Mouse (Mus musculus): ENCODE results near the gene Pcsk4. TPM values are rescaled to one million over a fixed set of nuclear protein-coding genes. Genes with fewer than 3 reads are reported as not detected.

Gene Pcsk4
- polyA plus RNA-seq, 1 experiment from 2014 or later: 1.8 TPM

DNA sequence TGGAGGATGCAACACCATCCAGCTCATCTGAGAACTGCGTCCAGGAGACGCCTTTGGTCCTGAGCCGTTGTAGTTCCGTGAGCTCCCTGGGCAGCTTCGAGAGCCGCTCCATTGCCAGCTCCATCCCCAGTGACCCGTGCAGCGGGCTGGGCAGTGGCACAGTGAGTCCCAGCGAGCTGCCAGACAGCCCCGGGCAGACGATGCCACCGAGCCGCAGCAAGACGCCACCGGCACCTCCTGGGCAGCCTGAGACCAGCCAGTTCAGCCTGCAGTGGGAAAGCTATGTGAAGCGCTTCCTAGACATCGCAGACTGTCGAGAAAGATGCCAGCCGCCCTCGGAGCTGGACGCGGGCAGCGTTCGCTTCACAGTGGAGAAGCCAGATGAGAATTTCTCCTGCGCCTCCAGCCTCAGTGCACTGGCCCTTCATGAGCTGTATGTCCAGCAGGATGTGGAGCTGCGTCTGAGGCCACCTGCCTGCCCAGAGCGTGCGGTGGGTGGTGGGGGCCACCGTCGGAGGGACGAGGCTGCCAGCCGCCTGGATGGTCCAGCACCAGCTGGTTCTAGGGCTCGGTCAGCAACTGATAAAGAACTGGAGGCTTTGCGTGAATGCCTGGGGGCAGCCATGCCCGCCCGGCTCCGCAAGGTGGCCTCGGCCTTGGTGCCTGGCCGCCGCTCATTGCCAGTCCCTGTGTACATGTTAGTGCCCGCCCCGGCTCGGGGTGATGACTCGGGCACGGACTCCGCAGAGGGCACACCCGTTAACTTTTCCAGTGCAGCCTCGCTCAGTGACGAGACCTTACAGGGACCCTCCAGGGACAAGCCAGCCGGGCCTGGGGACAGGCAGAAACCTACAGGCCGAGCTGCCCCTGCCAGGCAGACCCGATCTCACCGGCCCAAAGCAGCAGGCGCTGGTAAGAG, 16.5 kb downstream of the Pcsk4 start:
- Histone ChIP-seq H3K4me3 (ENCODE audit: low read depth, low read length) (no peak overlapping the region), H3K9me3 (ENCODE audit: control insufficient read depth, low read length) (no peaks in the 10 kb centered on the region), H3K27ac (ENCODE audit: low read depth, low read length) (no peak overlapping the region), H3K4me1 (ENCODE audit: control insufficient read depth, insufficient read depth, low read length) (peaks cover 4% of the 10 kb centered on the region; the same call in 1 of the 2 replicates), H3K9ac (ENCODE audit: low read length) (no peak overlapping the region), H3K36me3 (ENCODE audit: control insufficient read depth, insufficient read depth, low read length) (peaks cover 20% of the 10 kb centered on the region), H3K4me2 (no peak overlapping the region), H3K27me3 (ENCODE audit: control insufficient read depth, insufficient read depth, low read length) (peaks cover 5% of the 10 kb centered on the region)
- 73% methylated on average over 54 of the region's 54 CpGs for WGBS
- ATAC-seq (ENCODE audit: low FRiP score) (no peak), DNase-seq (ENCODE audit: low spot score, missing footprints) (peak; percentile 85)

DNA sequence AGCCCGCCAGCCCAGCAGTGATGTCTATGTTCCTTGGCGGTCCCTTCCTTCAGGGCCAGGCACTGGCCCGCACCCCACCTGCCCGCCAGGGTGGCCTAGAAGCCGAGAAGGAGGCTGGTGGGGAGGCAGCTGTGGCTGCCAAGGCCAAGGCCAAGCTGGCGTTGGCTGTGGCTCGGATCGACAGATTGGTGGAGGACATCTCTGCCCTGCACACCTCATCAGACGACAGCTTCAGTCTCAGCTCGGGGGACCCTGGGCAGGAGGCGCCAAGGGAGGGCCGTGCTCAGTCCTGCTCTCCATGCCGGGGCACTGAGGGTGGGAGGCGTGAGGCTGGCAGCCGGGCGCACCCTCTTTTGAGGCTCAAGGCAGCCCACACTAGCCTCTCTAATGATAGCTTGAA, 17.7 kb downstream of the Pcsk4 start:
- WGBS: 95% methylated on average over 16 of the region's 16 CpGs
- no peak overlapping the region for H3K27ac ChIP-seq (ENCODE audit: low read depth, low read length)
- H3K36me3 ChIP-seq (ENCODE audit: control insufficient read depth, insufficient read depth, low read length): peaks cover 31% of the 10 kb centered on the region
- peak; percentile 76 for DNase-seq (ENCODE audit: low spot score, missing footprints)
- peaks cover 4% of the 10 kb centered on the region; the same call in 1 of the 2 replicates for H3K4me1 ChIP-seq (ENCODE audit: control insufficient read depth, insufficient read depth, low read length)
- H3K4me3 ChIP-seq (ENCODE audit: low read depth, low read length): no peak overlapping the region
- H3K27me3 ChIP-seq (ENCODE audit: control insufficient read depth, insufficient read depth, low read length): peaks cover 5% of the 10 kb centered on the region
- H3K4me2 ChIP-seq: no peak overlapping the region
- no peaks in the 10 kb centered on the region for H3K9me3 ChIP-seq (ENCODE audit: control insufficient read depth, low read length)
- H3K9ac ChIP-seq (ENCODE audit: low read length): no peak overlapping the region
- no peak for ATAC-seq (ENCODE audit: low FRiP score)

DNA sequence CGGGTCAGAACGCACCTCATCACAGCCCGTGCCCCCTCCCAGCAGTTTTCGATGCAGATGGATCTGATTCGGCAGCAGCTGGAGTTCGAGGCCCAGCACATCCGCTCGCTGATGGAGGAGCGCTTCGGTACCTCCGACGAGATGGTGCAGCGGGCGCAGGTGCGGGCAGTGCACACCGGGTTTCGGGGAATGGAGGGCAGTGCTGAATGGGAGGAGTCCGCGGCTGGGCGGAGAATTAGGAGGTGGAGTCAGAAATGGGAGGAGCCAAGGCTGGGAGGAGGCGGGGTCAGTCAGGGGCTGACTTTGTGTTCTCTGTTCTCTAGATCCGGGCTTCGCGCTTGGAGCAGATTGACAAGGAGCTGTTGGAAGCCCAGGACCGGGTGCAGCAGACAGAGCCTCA, 24.4 kb downstream of the Pcsk4 start:
- Histone ChIP-seq H3K36me3 (ENCODE audit: control insufficient read depth, insufficient read depth, low read length) (peaks cover 31% of the 10 kb centered on the region), H3K9me3 (ENCODE audit: control insufficient read depth, low read length) (no peaks in the 10 kb centered on the region), H3K27me3 (ENCODE audit: control insufficient read depth, insufficient read depth, low read length) (no peaks in the 10 kb centered on the region; the same call in 1 of the 2 replicates), H3K4me1 (ENCODE audit: control insufficient read depth, insufficient read depth, low read length) (peaks cover 32% of the 10 kb centered on the region), H3K4me3 (ENCODE audit: low read depth, low read length) (no peak overlapping the region; the same call in 1 of the 2 replicates), H3K4me2 (no peak overlapping the region), H3K9ac (ENCODE audit: low read length) (no peak overlapping the region), H3K27ac (ENCODE audit: low read depth, low read length) (no peak overlapping the region)
- WGBS: 26% methylated on average over 25 of the region's 25 CpGs
- ATAC-seq (ENCODE audit: low FRiP score) (no peak), DNase-seq (ENCODE audit: low spot score, missing footprints) (peak; percentile 88)

DNA sequence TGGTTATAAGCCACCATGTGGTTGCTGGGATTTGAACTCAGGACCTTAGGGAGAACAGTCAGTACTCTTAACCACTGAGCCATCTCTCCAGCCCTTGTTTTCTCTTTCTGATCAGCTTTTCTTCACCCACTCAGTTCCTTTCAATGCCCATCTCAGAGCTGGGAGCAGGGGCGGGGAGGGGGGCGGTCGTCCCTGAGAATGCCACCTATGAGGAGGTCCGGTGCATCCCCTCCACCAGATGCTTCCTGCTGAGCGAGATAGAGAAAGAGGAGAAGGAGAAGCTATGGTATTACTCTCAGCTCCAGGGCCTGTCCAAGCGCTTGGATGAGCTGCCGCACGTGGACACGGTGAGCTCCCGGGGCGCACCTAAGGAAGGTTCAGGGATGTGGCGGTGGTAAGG, 24.8 kb downstream of the Pcsk4 start:
- H3K27me3 ChIP-seq (ENCODE audit: control insufficient read depth, insufficient read depth, low read length): no peaks in the 10 kb centered on the region; the same call in 1 of the 2 replicates
- H3K36me3 ChIP-seq (ENCODE audit: control insufficient read depth, insufficient read depth, low read length): peaks cover 31% of the 10 kb centered on the region
- no peak overlapping the region for H3K27ac ChIP-seq (ENCODE audit: low read depth, low read length)
- DNase-seq (ENCODE audit: low spot score, missing footprints) (peak; percentile 76), ATAC-seq (ENCODE audit: low FRiP score) (no peak)
- no peak overlapping the region for H3K4me2 ChIP-seq
- no peaks in the 10 kb centered on the region for H3K9me3 ChIP-seq (ENCODE audit: control insufficient read depth, low read length)
- no peak overlapping the region for H3K9ac ChIP-seq (ENCODE audit: low read length)
- H3K4me3 ChIP-seq (ENCODE audit: low read depth, low read length): no peak overlapping the region
- peaks cover 35% of the 10 kb centered on the region for H3K4me1 ChIP-seq (ENCODE audit: control insufficient read depth, insufficient read depth, low read length)
- 37% methylated on average over 12 of the region's 12 CpGs for WGBS

DNA sequence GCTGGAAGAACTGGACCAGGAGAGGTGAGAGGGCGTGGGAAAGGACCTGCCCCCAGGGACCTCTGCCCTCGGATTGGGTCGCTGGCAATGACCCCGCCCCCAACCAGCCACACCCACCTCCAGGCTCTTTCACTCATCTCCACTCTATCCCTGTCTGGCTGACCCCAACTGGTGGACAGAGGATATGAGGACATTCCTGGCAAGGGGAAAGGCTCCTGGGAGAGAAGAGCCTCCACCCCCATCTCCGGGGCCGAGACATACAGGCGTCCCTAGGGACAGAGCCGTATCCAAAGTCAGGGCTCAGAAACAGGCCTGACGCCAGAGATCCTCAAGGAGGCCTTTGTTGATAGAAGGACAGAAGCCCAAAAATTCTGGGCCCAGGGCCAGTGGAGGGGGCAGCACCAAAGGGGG, 26.8 kb downstream of the Pcsk4 start:
- peaks cover 2% of the 10 kb centered on the region; the same call in 1 of the 2 replicates for H3K27me3 ChIP-seq (ENCODE audit: control insufficient read depth, insufficient read depth, low read length)
- ATAC-seq (ENCODE audit: low FRiP score) (no peak), DNase-seq (ENCODE audit: low spot score, missing footprints) (peak; percentile 90)

DNA sequence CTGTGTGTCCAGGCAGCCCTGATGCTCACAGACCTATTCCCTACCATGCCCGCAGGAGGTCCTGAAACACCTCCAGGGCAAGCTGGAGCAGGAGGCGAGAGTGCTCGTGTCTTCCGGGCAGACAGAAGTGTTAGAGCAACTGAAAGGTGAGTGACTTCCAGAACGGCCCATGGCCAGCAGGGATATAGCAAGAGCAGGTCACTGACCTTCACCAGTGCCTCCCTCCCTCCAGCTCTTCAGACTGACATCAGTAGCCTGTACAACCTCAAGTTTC, 27.3 kb downstream of the Pcsk4 start:
- WGBS: 55% methylated on average over 5 of the region's 5 CpGs
- H3K9ac ChIP-seq (ENCODE audit: low read length): peak overlapping the region; percentile 90
- no peaks in the 10 kb centered on the region for H3K9me3 ChIP-seq (ENCODE audit: control insufficient read depth, low read length)
- peaks cover 2% of the 10 kb centered on the region; the same call in 1 of the 2 replicates for H3K27me3 ChIP-seq (ENCODE audit: control insufficient read depth, insufficient read depth, low read length)
- peaks cover 16% of the 10 kb centered on the region for H3K36me3 ChIP-seq (ENCODE audit: control insufficient read depth, insufficient read depth, low read length)
- H3K4me2 ChIP-seq: peak overlapping the region; percentile 65
- no peak for ATAC-seq (ENCODE audit: low FRiP score)
- no peak for DNase-seq (ENCODE audit: low spot score, missing footprints)
- H3K4me1 ChIP-seq (ENCODE audit: control insufficient read depth, insufficient read depth, low read length): peaks cover 52% of the 10 kb centered on the region
- H3K4me3 ChIP-seq (ENCODE audit: low read depth, low read length): peak overlapping the region; percentile 66
- 0 out of 2 replicates have a peak overlapping the region, but pooled peaks have one; percentile 6 for H3K27ac ChIP-seq (ENCODE audit: low read depth, low read length)

More for the DNA sequence above, 26.8 kb downstream of the Pcsk4 start:
- no peaks in the 10 kb centered on the region for H3K9me3 ChIP-seq (ENCODE audit: control insufficient read depth, low read length)
- WGBS: 10% methylated on average over 9 of the region's 9 CpGs
- H3K9ac ChIP-seq (ENCODE audit: low read length): peak overlapping the region; percentile 90
- peaks cover 21% of the 10 kb centered on the region for H3K36me3 ChIP-seq (ENCODE audit: control insufficient read depth, insufficient read depth, low read length)
- peaks cover 48% of the 10 kb centered on the region for H3K4me1 ChIP-seq (ENCODE audit: control insufficient read depth, insufficient read depth, low read length)
- H3K27ac ChIP-seq (ENCODE audit: low read depth, low read length): no peak overlapping the region
- peak overlapping the region; percentile 66 for H3K4me3 ChIP-seq (ENCODE audit: low read depth, low read length)
- peak overlapping the region; percentile 65 for H3K4me2 ChIP-seq

DNA sequence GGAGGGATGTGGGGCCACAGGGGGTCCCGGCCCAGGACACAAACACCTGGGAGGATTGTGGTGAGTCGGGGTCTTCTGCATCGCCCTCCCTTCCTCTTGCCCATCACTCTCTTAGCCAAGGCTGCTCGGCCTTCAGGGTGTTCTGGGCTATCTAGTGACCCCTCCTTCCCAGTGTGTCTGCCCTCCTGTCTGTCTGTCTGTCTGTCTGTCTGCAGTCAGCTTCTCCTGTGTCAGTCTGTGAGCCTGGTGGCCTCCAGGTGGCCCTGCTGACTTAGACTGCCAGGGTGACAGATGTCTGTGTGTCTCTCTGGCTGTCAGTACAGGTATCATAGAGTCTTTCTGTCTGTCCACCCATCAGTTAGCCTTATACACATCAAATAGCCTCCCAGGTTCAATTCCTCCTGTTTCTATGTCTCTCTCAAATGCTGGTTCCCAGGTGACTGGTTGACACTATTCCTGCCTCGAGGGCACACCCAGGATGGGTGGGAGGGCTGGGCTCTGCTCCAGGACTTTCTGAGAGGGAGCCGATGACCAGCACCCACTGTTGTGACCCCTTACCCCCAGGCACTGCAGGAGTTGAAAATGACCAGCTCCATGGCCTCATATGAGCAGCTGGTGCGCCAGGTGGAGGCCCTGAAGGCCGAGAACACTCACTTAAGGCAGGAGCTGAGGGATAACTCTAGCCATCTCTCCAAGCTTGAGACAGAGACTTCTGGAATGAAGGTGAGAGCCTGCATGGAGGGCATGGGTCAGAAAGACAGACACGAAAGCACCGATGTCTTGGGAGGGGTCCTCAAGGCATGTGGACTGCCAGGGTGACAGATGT, 27.8 kb downstream of the Pcsk4 start:
- Histone ChIP-seq H3K4me3 (ENCODE audit: low read depth, low read length) (peak overlapping the region; percentile 66), H3K36me3 (ENCODE audit: control insufficient read depth, insufficient read depth, low read length) (peaks cover 11% of the 10 kb centered on the region), H3K9ac (ENCODE audit: low read length) (peak overlapping the region; percentile 90), H3K4me1 (ENCODE audit: control insufficient read depth, insufficient read depth, low read length) (peaks cover 58% of the 10 kb centered on the region), H3K9me3 (ENCODE audit: control insufficient read depth, low read length) (no peaks in the 10 kb centered on the region), H3K4me2 (peak overlapping the region; percentile 65), H3K27ac (ENCODE audit: low read depth, low read length) (peak overlapping the region; percentile 87), H3K27me3 (ENCODE audit: control insufficient read depth, insufficient read depth, low read length) (peaks cover 2% of the 10 kb centered on the region; the same call in 1 of the 2 replicates)
- DNase-seq (ENCODE audit: low spot score, missing footprints): peak; percentile 83
- WGBS: 67% methylated on average over 10 of the region's 10 CpGs
- peak; percentile 8; the same call in 1 of the 2 replicates for ATAC-seq (ENCODE audit: low FRiP score)

DNA sequence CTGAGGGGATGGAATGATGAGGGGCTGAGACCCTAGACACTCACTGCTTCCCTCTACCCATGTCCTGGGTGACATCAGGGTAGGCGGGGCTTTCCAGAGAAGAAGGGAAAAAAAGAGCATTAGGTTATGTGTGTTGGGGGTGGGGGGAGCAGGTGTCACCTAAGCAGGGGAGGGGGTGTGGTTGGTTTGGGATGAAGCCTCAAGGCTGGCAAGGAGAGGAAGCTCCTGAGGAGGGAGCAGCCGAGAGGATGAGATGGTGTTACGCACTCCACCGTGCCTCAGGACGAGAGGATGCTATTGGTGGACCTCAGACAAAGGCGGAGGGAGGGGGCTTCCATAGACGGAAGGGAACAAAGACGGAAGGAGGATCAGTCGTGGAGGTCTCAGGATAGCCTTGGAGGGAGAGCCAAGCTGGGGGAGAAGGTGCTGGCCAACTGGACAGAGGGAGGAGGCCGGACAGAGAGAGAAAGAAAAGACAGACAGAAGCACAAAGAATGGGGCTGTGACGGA, 28.6 kb downstream of the Pcsk4 start:
- peak overlapping the region; percentile 66 for H3K4me3 ChIP-seq (ENCODE audit: low read depth, low read length)
- H3K9me3 ChIP-seq (ENCODE audit: control insufficient read depth, low read length): no peaks in the 10 kb centered on the region
- ATAC-seq (ENCODE audit: low FRiP score): peak; percentile 70
- peak overlapping the region; percentile 87 for H3K27ac ChIP-seq (ENCODE audit: low read depth, low read length)
- H3K4me1 ChIP-seq (ENCODE audit: control insufficient read depth, insufficient read depth, low read length): peaks cover 62% of the 10 kb centered on the region
- peaks cover 5% of the 10 kb centered on the region for H3K36me3 ChIP-seq (ENCODE audit: control insufficient read depth, insufficient read depth, low read length)
- 0 out of 2 replicates have a peak, but pooled peaks cover 2% of the 10 kb centered on the region for H3K27me3 ChIP-seq (ENCODE audit: control insufficient read depth, insufficient read depth, low read length)
- H3K9ac ChIP-seq (ENCODE audit: low read length): peak overlapping the region; percentile 90
- peak overlapping the region; percentile 65 for H3K4me2 ChIP-seq
- DNase-seq (ENCODE audit: low spot score, missing footprints): peak; percentile 94
- WGBS: 9% methylated on average over 11 of the region's 11 CpGs
